ENCODE assay signal across 12 mouse cellular contexts in the genomic region with DNA sequence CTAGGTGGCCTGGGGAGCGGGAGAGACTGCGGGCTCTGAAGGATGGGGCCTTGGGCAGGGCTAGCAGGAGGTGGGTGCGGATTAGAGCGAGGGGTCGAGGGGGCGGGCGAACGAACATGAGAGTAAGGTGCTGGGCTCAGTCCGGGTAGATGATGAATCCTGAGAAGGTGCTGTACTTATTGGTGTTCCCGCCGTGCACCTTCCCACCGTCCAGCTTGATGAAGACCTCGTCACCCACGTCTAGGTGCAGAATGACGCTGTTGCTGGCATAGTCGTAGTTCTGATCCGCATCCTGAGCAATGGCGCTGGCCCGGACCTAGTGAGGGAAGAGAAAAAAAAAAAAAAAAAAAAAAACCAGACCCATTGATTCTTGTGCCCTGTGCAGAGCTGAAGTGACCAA. TPM values are rescaled to one million over a fixed set of nuclear protein-coding genes. Genes with fewer than 3 reads are reported as not detected.
DNase-seq lines count a peak whose midpoint lies in the region; ATAC-seq lines count a peak whose summit lies in the region.
"Had no signal": no experiment of that assay in that cellular context is flagged by ENCODE, and none has a peak within 500 bp of the region (broad histone marks: within the 10 kb centered on the region; RNA-seq: fewer than 3 reads in every experiment).

No protein-coding gene starts in this region.

- H3K36me3 ChIP-seq in heart, embryonic 15.5 days, result peaks cover 22% of the 10 kb centered on the region; the same call in 1 of the 2 replicates
- peaks cover 42% of the 10 kb centered on the region for H3K36me3 ChIP-seq in midbrain, embryonic 10.5 days
- no peaks in the 10 kb centered on the region for H3K36me3 ChIP-seq in midbrain, embryonic 16.5 days (ENCODE audit: control insufficient read depth, insufficient read depth, low read length)
- H3K36me3 ChIP-seq in hindbrain, embryonic 13.5 days, result no peaks in the 10 kb centered on the region; the same call in 1 of the 2 replicates
- H3K36me3 ChIP-seq in midbrain, embryonic 13.5 days, result peaks cover 18% of the 10 kb centered on the region

- H3K27me3 ChIP-seq in heart, embryonic 15.5 days, result peaks cover 61% of the 10 kb centered on the region
- H3K27me3 ChIP-seq in midbrain, embryonic 10.5 days (ENCODE audit: low read depth, poor library complexity, severe bottlenecking), result peaks cover 78% of the 10 kb centered on the region
- H3K27me3 ChIP-seq in midbrain, embryonic 16.5 days (ENCODE audit: control insufficient read depth, insufficient read depth, low read depth, low read length), result peaks cover 38% of the 10 kb centered on the region
- H3K27me3 ChIP-seq in hindbrain, embryonic 13.5 days, result peaks cover 66% of the 10 kb centered on the region
- peaks cover 64% of the 10 kb centered on the region for H3K27me3 ChIP-seq in midbrain, embryonic 13.5 days

- no peak for DNase-seq in heart, adult 18-20 months
- no peak for DNase-seq in midbrain, embryonic 10.5 days (ENCODE audit: low spot score)
- DNase-seq in retina, embryonic 14.5 days (ENCODE audit: low spot score), result no peak
- DNase-seq in B cell, adult 2 months, result no peak
- DNase-seq: adrenal gland, postnatal 36 days; cerebellum, adult 11-12 months; forebrain, postnatal 0 days had no signal

- H3K4me1 ChIP-seq in heart, embryonic 15.5 days (replicated peaks), result peaks cover 29% of the 10 kb centered on the region
- H3K4me1 ChIP-seq in midbrain, embryonic 10.5 days, result peaks cover 37% of the 10 kb centered on the region
- no peaks in the 10 kb centered on the region for H3K4me1 ChIP-seq in midbrain, embryonic 16.5 days (ENCODE audit: control insufficient read depth, insufficient read depth, low read length)
- H3K4me1 ChIP-seq in hindbrain, embryonic 13.5 days (replicated peaks), result peaks cover 24% of the 10 kb centered on the region
- H3K4me1 ChIP-seq in midbrain, embryonic 13.5 days (replicated peaks), result peaks cover 26% of the 10 kb centered on the region

- no peak for ATAC-seq in heart, embryonic 15.5 days (replicated peaks; ENCODE audit: insufficient number of reproducible peaks, insufficient read depth, low FRiP score, low read depth)
- no peak for ATAC-seq in midbrain, embryonic 16.5 days
- ATAC-seq in hindbrain, embryonic 13.5 days (ENCODE audit: low FRiP score), result no peak
- ATAC-seq in midbrain, embryonic 13.5 days, result no peak
- ATAC-seq: forebrain, postnatal 0 days had no signal

- H3K9me3 ChIP-seq in heart, embryonic 15.5 days (replicated peaks), result no peaks in the 10 kb centered on the region
- H3K9me3 ChIP-seq in midbrain, embryonic 10.5 days (replicated peaks), result no peaks in the 10 kb centered on the region
- H3K9me3 ChIP-seq in midbrain, embryonic 16.5 days (replicated peaks; ENCODE audit: control insufficient read depth, low read length, poor library complexity, severe bottlenecking), result no peaks in the 10 kb centered on the region
- H3K9me3 ChIP-seq in hindbrain, embryonic 13.5 days, result no peaks in the 10 kb centered on the region
- H3K9me3 ChIP-seq in midbrain, embryonic 13.5 days, result no peaks in the 10 kb centered on the region

- 0 out of 2 replicates have a peak overlapping the region, but pooled peaks have one; percentile 7 for H3K4me3 ChIP-seq in heart, embryonic 15.5 days
- H3K4me3 ChIP-seq in midbrain, embryonic 10.5 days, result peak overlapping the region; percentile 26; the same call in 1 of the 2 replicates
- no peak overlapping the region for H3K4me3 ChIP-seq in midbrain, embryonic 16.5 days (ENCODE audit: low read depth, low read length)
- H3K4me3 ChIP-seq in hindbrain, embryonic 13.5 days, result no peak overlapping the region
- H3K4me3 ChIP-seq in midbrain, embryonic 13.5 days (replicated peaks), result 0 out of 2 replicates have a peak overlapping the region, but pooled peaks have one; percentile 8

- H3K4me2 ChIP-seq in heart, embryonic 15.5 days, result 0 out of 2 replicates have a peak overlapping the region, but pooled peaks have one; percentile 8
- H3K4me2 ChIP-seq in midbrain, embryonic 16.5 days (ENCODE audit: low read length), result no peak overlapping the region
- peak overlapping the region; percentile 23 for H3K4me2 ChIP-seq in hindbrain, embryonic 13.5 days
- peak overlapping the region; percentile 47 for H3K4me2 ChIP-seq in midbrain, embryonic 13.5 days (replicated peaks)

- no peak overlapping the region for H3K27ac ChIP-seq in heart, embryonic 15.5 days
- H3K27ac ChIP-seq in midbrain, embryonic 10.5 days (replicated peaks), result no peak overlapping the region
- no peak overlapping the region for H3K27ac ChIP-seq in midbrain, embryonic 16.5 days (ENCODE audit: low read length)
- no peak overlapping the region for H3K27ac ChIP-seq in hindbrain, embryonic 13.5 days
- no peak overlapping the region for H3K27ac ChIP-seq in midbrain, embryonic 13.5 days

- H3K9ac ChIP-seq in heart, embryonic 15.5 days, result no peak overlapping the region
- no peak overlapping the region for H3K9ac ChIP-seq in midbrain, embryonic 16.5 days (ENCODE audit: low read depth, low read length)
- H3K9ac ChIP-seq in hindbrain, embryonic 13.5 days, result no peak overlapping the region
- no peak overlapping the region; the same call in 1 of the 2 replicates for H3K9ac ChIP-seq in midbrain, embryonic 13.5 days (replicated peaks)
- H3K9ac ChIP-seq: forebrain, postnatal 0 days had no signal

- WGBS in heart, embryonic 15.5 days, result 16% methylated on average over 19 of the region's 19 CpGs
- 7% methylated on average over 19 of the region's 19 CpGs for WGBS in midbrain, embryonic 10.5 days
- WGBS in midbrain, embryonic 16.5 days, result 9% methylated on average over 19 of the region's 19 CpGs
- 10% methylated on average over 19 of the region's 19 CpGs for WGBS in hindbrain, embryonic 13.5 days
- 8% methylated on average over 19 of the region's 19 CpGs for WGBS in midbrain, embryonic 13.5 days

RNA-seq across cellular contexts. Expression of gene C1ql4, which starts 3.0 kb away (rescaled TPM):
- polyA plus RNA-seq in heart, embryonic 15.5 days (2015; fragmentation: Nextera tagmentation; extraction: Ambion mirVana), result 0.15 and 0.26 TPM in 2 replicates
- total RNA-seq in heart, adult 18-20 months (2021), result not detected
- polyA plus RNA-seq in midbrain, embryonic 10.5 days (2016; fragmentation: Nextera tagmentation; extraction: Ambion mirVana), result 0.21 and 2.3 TPM in 2 replicates
- polyA plus RNA-seq in midbrain, embryonic 16.5 days (2015; fragmentation: Nextera tagmentation; extraction: Ambion mirVana), result 7.2 and 7.8 TPM in 2 replicates
- 5.6 and 11.8 TPM in 2 replicates for polyA plus RNA-seq in hindbrain, embryonic 13.5 days (2015; fragmentation: Nextera tagmentation; extraction: Ambion mirVana)
- polyA plus RNA-seq in midbrain, embryonic 13.5 days (2015; fragmentation: Nextera tagmentation; extraction: Ambion mirVana), result 10.1 and 13.7 TPM in 2 replicates
- total RNA-seq: adrenal gland, postnatal 36 days had no signal
- polyA plus RNA-seq: limb, embryonic 14.5 days had no signal

RNA-seq across cellular contexts. Expression of gene Dnajc22, which starts 8.4 kb away (rescaled TPM):
- polyA plus RNA-seq in heart, embryonic 15.5 days (2015; fragmentation: Nextera tagmentation; extraction: Ambion mirVana), result 0.55 and 1.0 TPM in 2 replicates
- 1 to 10 TPM in 1 of 2 experiments, under 1 TPM in 1; 0.37 to 1.2 TPM for total RNA-seq in heart, adult 18-20 months (2021)
- 0.99 and 1.3 TPM in 2 replicates for polyA plus RNA-seq in midbrain, embryonic 10.5 days (2016; fragmentation: Nextera tagmentation; extraction: Ambion mirVana)
- 0.75 and 1.3 TPM in 2 replicates for polyA plus RNA-seq in midbrain, embryonic 16.5 days (2015; fragmentation: Nextera tagmentation; extraction: Ambion mirVana)
- 1.3 and 1.6 TPM in 2 replicates for polyA plus RNA-seq in hindbrain, embryonic 13.5 days (2015; fragmentation: Nextera tagmentation; extraction: Ambion mirVana)
- 1.7 and 1.8 TPM in 2 replicates for polyA plus RNA-seq in midbrain, embryonic 13.5 days (2015; fragmentation: Nextera tagmentation; extraction: Ambion mirVana)

RNA-seq across cellular contexts. Expression of gene Troap, which starts 10.2 kb away (rescaled TPM):
- 26.8 and 27.9 TPM in 2 replicates for polyA plus RNA-seq in heart, embryonic 15.5 days (2015; fragmentation: Nextera tagmentation; extraction: Ambion mirVana)
- under 1 TPM in 1 of 2 experiments, not detected in 1; 0.28 TPM for total RNA-seq in heart, adult 18-20 months (2021)
- 47.5 and 50.2 TPM in 2 replicates for polyA plus RNA-seq in midbrain, embryonic 10.5 days (2016; fragmentation: Nextera tagmentation; extraction: Ambion mirVana)
- 3.2 and 4.9 TPM in 2 replicates for polyA plus RNA-seq in midbrain, embryonic 16.5 days (2015; fragmentation: Nextera tagmentation; extraction: Ambion mirVana)
- polyA plus RNA-seq in hindbrain, embryonic 13.5 days (2015; fragmentation: Nextera tagmentation; extraction: Ambion mirVana), result 8.4 and 10.0 TPM in 2 replicates
- polyA plus RNA-seq in midbrain, embryonic 13.5 days (2015; fragmentation: Nextera tagmentation; extraction: Ambion mirVana), result 13.3 and 14.6 TPM in 2 replicates

RNA-seq across cellular contexts. Expression of gene Prph, which starts 29.6 kb away (rescaled TPM):
- polyA plus RNA-seq in heart, embryonic 15.5 days (2015; fragmentation: Nextera tagmentation; extraction: Ambion mirVana), result 1.1 and 12.9 TPM in 2 replicates
- total RNA-seq in heart, adult 18-20 months (2021), result under 1 TPM in 1 of 2 experiments, not detected in 1; 0.15 TPM
- 3.3 and 4.2 TPM in 2 replicates for polyA plus RNA-seq in midbrain, embryonic 10.5 days (2016; fragmentation: Nextera tagmentation; extraction: Ambion mirVana)
- 5.1 and 7.1 TPM in 2 replicates for polyA plus RNA-seq in midbrain, embryonic 16.5 days (2015; fragmentation: Nextera tagmentation; extraction: Ambion mirVana)
- polyA plus RNA-seq in hindbrain, embryonic 13.5 days (2015; fragmentation: Nextera tagmentation; extraction: Ambion mirVana), result 62.4 and 78.7 TPM in 2 replicates
- 7.5 and 8.2 TPM in 2 replicates for polyA plus RNA-seq in midbrain, embryonic 13.5 days (2015; fragmentation: Nextera tagmentation; extraction: Ambion mirVana)

RNA-seq across cellular contexts. Expression of gene Spats2, which starts 41.1 kb away (rescaled TPM):
- polyA plus RNA-seq in heart, embryonic 15.5 days (2015; fragmentation: Nextera tagmentation; extraction: Ambion mirVana), result 27.3 and 28.7 TPM in 2 replicates
- total RNA-seq in heart, adult 18-20 months (2021), result 1 to 10 TPM; 7.1 to 7.7 TPM
- polyA plus RNA-seq in midbrain, embryonic 10.5 days (2016; fragmentation: Nextera tagmentation; extraction: Ambion mirVana), result 55.3 and 57.1 TPM in 2 replicates
- 28.0 and 32.2 TPM in 2 replicates for polyA plus RNA-seq in midbrain, embryonic 16.5 days (2015; fragmentation: Nextera tagmentation; extraction: Ambion mirVana)
- 42.1 and 45.0 TPM in 2 replicates for polyA plus RNA-seq in hindbrain, embryonic 13.5 days (2015; fragmentation: Nextera tagmentation; extraction: Ambion mirVana)
- 40.6 and 45.7 TPM in 2 replicates for polyA plus RNA-seq in midbrain, embryonic 13.5 days (2015; fragmentation: Nextera tagmentation; extraction: Ambion mirVana)

Comparison
In these comparisons a context has a peak if more than half of its experiments do, and no peak if none do; other contexts are left out.
1. H3K4me3 ChIP-seq: peak in heart, embryonic 15.5 days (single experiment), midbrain, embryonic 10.5 days (single experiment) and midbrain, embryonic 13.5 days (single experiment); none in midbrain, embryonic 16.5 days (single experiment) and hindbrain, embryonic 13.5 days (single experiment).